Mouse (Mus musculus) CD8-positive naive resting alpha-beta T cell, adult 2 months (primary cell): ENCODE data around the gene Olfr801.

ENCODE experiments used
- DNase-seq, 2 experiments: peaks; one replicate each; pipeline ENCODE4 v3.0.0; 2022; ENCODE audit warnings: low read depth in 2 of 2, low spot score in 2 of 2

The Olfr801 gene

GRCm38 (mm10) chr10:129673765-129674164, at the start of gene Olfr801:
TSS of gene Olfr801 (minus strand) at chr10:129673865.
- no peak for DNase-seq

GRCm38 (mm10) chr10:129702910-129703309, 29.2 kb upstream of the Olfr801 start, which contains the start of gene Olfr804:
TSS of gene Olfr804 (plus strand) at chr10:129703210.
- no peak for DNase-seq

- no peak for DNase-seq
Observed at GRCm38 (mm10) chr10:129694186-129694585, 20.5 kb upstream of the Olfr801 start, which contains the start of gene Olfr803. TSS of gene Olfr803 (minus strand) at chr10:129694286.

- DNase-seq: no peak
Observed at GRCm38 (mm10) chr10:129688069-129688468, 14.4 kb upstream of the Olfr801 start, which contains the start of gene Olfr802. TSS of gene Olfr802 (minus strand) at chr10:129688169.

GRCm38 (mm10) chr10:129657394-129657793, 16.3 kb downstream of the Olfr801 start, which contains the start of gene Olfr800:
TSS of gene Olfr800 (plus strand) at chr10:129657694.
- DNase-seq: no peak

- DNase-seq: no peak
Observed at GRCm38 (mm10) chr10:129651763-129652162, 21.9 kb downstream of the Olfr801 start.

GRCm38 (mm10) chr10:129637184-129637583, 36.5 kb downstream of the Olfr801 start, which contains the start of gene Olfr799:
TSS of gene Olfr799 (plus strand) at chr10:129637484.
- DNase-seq: no peak

GRCm38 (mm10) chr10:129627834-129628233, 45.8 kb downstream of the Olfr801 start, which contains the start of gene Olfr798:
TSS of gene Olfr798 (minus strand) at chr10:129627934.
- DNase-seq: no peak

- no peak for DNase-seq
Observed at GRCm38 (mm10) chr10:129623251-129623650, 50.4 kb downstream of the Olfr801 start.

- no peak for DNase-seq
Observed at GRCm38 (mm10) chr10:129621724-129622123, 51.9 kb downstream of the Olfr801 start.
